In the genomic region with DNA sequence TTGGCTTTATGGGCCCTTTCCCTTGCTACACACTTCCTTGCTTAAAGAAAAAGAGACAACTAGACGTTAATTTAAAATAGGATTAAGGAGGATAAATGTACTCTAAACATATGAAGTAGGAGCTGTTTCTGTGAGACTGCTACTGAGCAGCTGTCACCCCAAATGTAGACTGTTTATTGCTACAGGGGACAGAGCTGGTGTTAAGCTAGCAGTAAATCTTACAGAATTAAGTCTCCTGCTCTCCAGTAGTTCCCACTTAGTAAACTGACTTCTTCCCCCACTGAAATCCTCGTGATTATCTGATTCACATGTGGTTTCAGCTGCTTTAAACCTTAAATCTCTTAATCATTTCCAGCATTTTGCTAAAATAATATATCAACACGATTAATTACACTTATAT, we compare ENCODE assay signal across 15 mouse cellular contexts.
"Had no signal": no experiment of that assay in that cellular context is flagged by ENCODE, and none has a peak within 500 bp of the region (broad histone marks: within the 10 kb centered on the region; RNA-seq: fewer than 3 reads in every experiment).

No protein-coding gene starts in this region.

- H3K4me3 ChIP-seq: lung, embryonic 15.5 days; megakaryocyte, embryonic 14.5 days; midbrain, embryonic 13.5 days; midbrain, embryonic 15.5 days; neural tube, embryonic 12.5 days; stomach, embryonic 15.5 days had no signal

- H3K36me3 ChIP-seq: lung, embryonic 15.5 days; midbrain, embryonic 13.5 days; midbrain, embryonic 15.5 days; neural tube, embryonic 12.5 days; stomach, embryonic 15.5 days had no signal

- H3K9ac ChIP-seq: lung, embryonic 15.5 days; midbrain, embryonic 13.5 days; midbrain, embryonic 15.5 days; neural tube, embryonic 12.5 days; stomach, embryonic 15.5 days had no signal

- DNase-seq: lung, adult 2 months; lung, postnatal 10 days; right cerebral cortex, postnatal 14 days; thymus, adult 2 months; thymus, postnatal 25 days; thymus, postnatal 4 days had no signal

- H3K27ac ChIP-seq: lung, embryonic 15.5 days; macrophage; midbrain, embryonic 13.5 days; midbrain, embryonic 15.5 days; neural tube, embryonic 12.5 days; stomach, embryonic 15.5 days; stomach, postnatal 0 days had no signal

- H3K4me2 ChIP-seq: lung, embryonic 15.5 days; midbrain, embryonic 11.5 days; midbrain, embryonic 13.5 days; midbrain, embryonic 15.5 days; neural tube, embryonic 12.5 days; stomach, embryonic 15.5 days had no signal

- H3K9me3 ChIP-seq: lung, embryonic 15.5 days; midbrain, embryonic 13.5 days; midbrain, embryonic 15.5 days; neural tube, embryonic 12.5 days; stomach, embryonic 15.5 days had no signal

- ATAC-seq: midbrain, embryonic 13.5 days; midbrain, embryonic 15.5 days had no signal

- H3K27me3 ChIP-seq: lung, embryonic 15.5 days; megakaryocyte, embryonic 14.5 days; midbrain, embryonic 13.5 days; midbrain, embryonic 15.5 days; stomach, embryonic 15.5 days had no signal

- H3K4me1 ChIP-seq: lung, embryonic 15.5 days; megakaryocyte, embryonic 14.5 days; midbrain, embryonic 13.5 days; stomach, embryonic 15.5 days had no signal
